Mouse (Mus musculus) ES-Bruce4 (cell line): ENCODE data around the gene Ash1l.

Source experiments
- CTCF ChIP-seq: IDR thresholded peaks from one replicate; pipeline ENCODE4 v1.8.1; 2011; ENCODE audit warnings: low read depth, low read length
- EP300 ChIP-seq: IDR thresholded peaks from 2 replicates; pipeline ENCODE4 v1.6.1; 2011; ENCODE audit warnings: low read depth, low read length; ENCODE audit not compliant: insufficient read depth
- POLR2A ChIP-seq: IDR thresholded peaks from one replicate; pipeline ENCODE4 v1.8.1; 2011; ENCODE audit warnings: low read length; ENCODE audit not compliant: insufficient read depth

GRCm38 (mm10) chr3:88981206-88982010, 31.0 kb downstream of the Ash1l start:
- TF ChIP-seq POLR2A (no peak), CTCF (no peak), EP300 (no peak)
